Mouse (Mus musculus): ENCODE measurements around the gene Cdc123. TPM values are rescaled to one million over a fixed set of nuclear protein-coding genes. Genes with fewer than 3 reads are reported as not detected.

The Cdc123 gene
- 267 TPM in 2 replicates for polyA plus RNA-seq (2014; fragmentation: Nextera tagmentation; extraction: Ambion mirVana)

GRCm38 (mm10) chr2:5844873-5845631, at the start of gene Cdc123, which contains the start of gene Nudt5:
TSS of gene Cdc123 (minus strand) at chr2:5845164.
TSS of gene Nudt5 (plus strand) at chr2:5845019.
- H3K4me1 ChIP-seq (replicated peaks; ENCODE audit: control insufficient read depth, insufficient read depth, low read length) = peaks cover 8% of the 10 kb centered on the region
- H3K36me3 ChIP-seq (ENCODE audit: control insufficient read depth, insufficient read depth, low read length) = peaks cover 20% of the 10 kb centered on the region
- WGBS = under 1% methylated on average over 53 of the region's 53 CpGs
- H3K9ac ChIP-seq (ENCODE audit: low read length) = peak within 1 kb of the TSS; percentile 74
- H3K9me3 ChIP-seq (ENCODE audit: control insufficient read depth, low read length) = no peaks in the 10 kb centered on the region
- peak within 1 kb of the TSS; percentile 88 for H3K27ac ChIP-seq (ENCODE audit: low read depth)
- ATAC-seq (replicated peaks; ENCODE audit: low FRiP score, low TSS enrichment, low read depth) = peak; percentile 98
- H3K4me2 ChIP-seq (ENCODE audit: low read length) = peak within 1 kb of the TSS; percentile 66
- peak; percentile 96 for DNase-seq (ENCODE audit: low spot score)
- no peaks in the 10 kb centered on the region for H3K27me3 ChIP-seq (replicated peaks; ENCODE audit: control insufficient read depth, insufficient read depth, low read length)
- peak within 1 kb of the TSS; percentile 49 for H3K4me3 ChIP-seq (ENCODE audit: low read depth, low read length)

DNA sequence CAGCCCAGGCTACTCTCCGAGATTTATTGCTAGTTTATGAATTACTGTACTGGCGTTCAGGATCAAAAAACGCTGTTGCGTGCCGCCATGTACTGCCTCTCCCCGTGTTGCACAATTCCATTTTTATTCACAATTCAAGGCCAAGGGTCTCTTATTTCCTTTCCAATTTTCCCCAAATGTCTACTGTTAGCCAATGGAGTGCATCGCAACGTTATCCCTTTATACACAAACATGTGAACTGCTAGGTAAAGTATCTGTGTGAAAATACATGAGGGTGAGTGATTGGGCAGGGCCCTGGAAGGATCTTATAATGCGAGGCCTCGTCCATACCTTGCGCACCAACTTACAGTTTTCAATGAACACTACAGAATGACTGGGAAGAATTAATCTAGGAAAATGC, 49.3 kb upstream of the Cdc123 start:
- H3K4me3 ChIP-seq (ENCODE audit: low read depth, low read length) = peak overlapping the region; percentile 92
- DNase-seq (ENCODE audit: low spot score) (peak; percentile 62), ATAC-seq (replicated peaks; ENCODE audit: low FRiP score, low TSS enrichment, low read depth) (no peak)
- peak overlapping the region; percentile 72 for H3K4me2 ChIP-seq (ENCODE audit: low read length)
- WGBS = 27% methylated on average over 11 of the region's 11 CpGs
- peaks cover 9% of the 10 kb centered on the region; the same call in 1 of the 2 replicates for H3K4me1 ChIP-seq (replicated peaks; ENCODE audit: control insufficient read depth, insufficient read depth, low read length)
- no peaks in the 10 kb centered on the region for H3K9me3 ChIP-seq (ENCODE audit: control insufficient read depth, low read length)
- peaks cover 29% of the 10 kb centered on the region for H3K36me3 ChIP-seq (ENCODE audit: control insufficient read depth, insufficient read depth, low read length)
- no peak overlapping the region; the same call in 1 of the 2 replicates for H3K27ac ChIP-seq (ENCODE audit: low read depth)
- H3K9ac ChIP-seq (ENCODE audit: low read length) = peak overlapping the region; percentile 92
- no peaks in the 10 kb centered on the region for H3K27me3 ChIP-seq (replicated peaks; ENCODE audit: control insufficient read depth, insufficient read depth, low read length)

- whole genome bisulfite sequencing = 51% methylated on average over 2 of the region's 2 CpGs
- Histone ChIP-seq H3K36me3 (ENCODE audit: control insufficient read depth, insufficient read depth, low read length) (peaks cover 70% of the 10 kb centered on the region), H3K27ac (ENCODE audit: low read depth) (no peak overlapping the region), H3K27me3 (replicated peaks; ENCODE audit: control insufficient read depth, insufficient read depth, low read length) (no peaks in the 10 kb centered on the region), H3K4me1 (replicated peaks; ENCODE audit: control insufficient read depth, insufficient read depth, low read length) (peaks cover 9% of the 10 kb centered on the region; the same call in 1 of the 2 replicates), H3K9me3 (ENCODE audit: control insufficient read depth, low read length) (no peaks in the 10 kb centered on the region), H3K9ac (ENCODE audit: low read length) (no peak overlapping the region), H3K4me2 (ENCODE audit: low read length) (no peak overlapping the region), H3K4me3 (ENCODE audit: low read depth, low read length) (no peak overlapping the region)
- ATAC-seq (replicated peaks; ENCODE audit: low FRiP score, low TSS enrichment, low read depth) = no peak
- no peak for DNase-seq (ENCODE audit: low spot score)
These were observed 44.4 kb upstream of the Cdc123 start for GRCm38 (mm10) chr2:5889412-5889811.

DNA sequence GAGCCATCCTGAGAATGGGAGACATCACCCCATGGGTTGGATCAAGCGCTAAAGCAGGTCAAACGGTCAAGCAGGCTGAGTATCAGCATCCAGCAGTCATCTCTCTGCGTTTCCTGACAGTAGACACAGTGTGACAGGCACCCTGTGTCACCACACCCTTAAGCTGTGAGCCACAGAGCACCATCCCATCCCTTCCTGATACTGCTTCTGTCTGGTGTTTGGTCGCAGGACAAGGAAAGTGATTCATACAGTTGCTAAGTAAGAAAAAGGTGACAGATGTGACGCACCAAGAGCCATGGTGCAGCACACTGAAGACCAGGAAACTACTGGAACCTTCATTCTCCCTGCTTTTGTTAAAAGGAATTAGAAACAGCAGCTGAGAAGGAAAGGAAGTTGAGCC, 43.9 kb upstream of the Cdc123 start:
- no peak for ATAC-seq (replicated peaks; ENCODE audit: low FRiP score, low TSS enrichment, low read depth)
- H3K27me3 ChIP-seq (replicated peaks; ENCODE audit: control insufficient read depth, insufficient read depth, low read length) = no peaks in the 10 kb centered on the region
- H3K4me1 ChIP-seq (replicated peaks; ENCODE audit: control insufficient read depth, insufficient read depth, low read length) = peaks cover 5% of the 10 kb centered on the region; the same call in 1 of the 2 replicates
- no peak overlapping the region for H3K27ac ChIP-seq (ENCODE audit: low read depth)
- H3K9ac ChIP-seq (ENCODE audit: low read length) = no peak overlapping the region
- DNase-seq (ENCODE audit: low spot score) = no peak
- no peak overlapping the region for H3K4me2 ChIP-seq (ENCODE audit: low read length)
- no peak overlapping the region for H3K4me3 ChIP-seq (ENCODE audit: low read depth, low read length)
- peaks cover 73% of the 10 kb centered on the region for H3K36me3 ChIP-seq (ENCODE audit: control insufficient read depth, insufficient read depth, low read length)
- WGBS = 85% methylated on average over 5 of the region's 5 CpGs
- H3K9me3 ChIP-seq (ENCODE audit: control insufficient read depth, low read length) = no peaks in the 10 kb centered on the region

GRCm38 (mm10) chr2:5877446-5877845, 32.5 kb upstream of the Cdc123 start:
- H3K4me3 ChIP-seq (ENCODE audit: low read depth, low read length) = no peak overlapping the region
- DNase-seq (ENCODE audit: low spot score) = no peak
- 71% methylated on average over 3 of the region's 3 CpGs for WGBS
- ATAC-seq (replicated peaks; ENCODE audit: low FRiP score, low TSS enrichment, low read depth) = no peak
- H3K9ac ChIP-seq (ENCODE audit: low read length) = no peak overlapping the region
- H3K4me1 ChIP-seq (replicated peaks; ENCODE audit: control insufficient read depth, insufficient read depth, low read length) = no peaks in the 10 kb centered on the region
- H3K9me3 ChIP-seq (ENCODE audit: control insufficient read depth, low read length) = no peaks in the 10 kb centered on the region
- H3K4me2 ChIP-seq (ENCODE audit: low read length) = no peak overlapping the region
- peaks cover 92% of the 10 kb centered on the region for H3K36me3 ChIP-seq (ENCODE audit: control insufficient read depth, insufficient read depth, low read length)
- H3K27ac ChIP-seq (ENCODE audit: low read depth) = no peak overlapping the region
- H3K27me3 ChIP-seq (replicated peaks; ENCODE audit: control insufficient read depth, insufficient read depth, low read length) = no peaks in the 10 kb centered on the region

- Histone ChIP-seq H3K4me1 (replicated peaks; ENCODE audit: control insufficient read depth, insufficient read depth, low read length) (no peaks in the 10 kb centered on the region), H3K27ac (ENCODE audit: low read depth) (no peak overlapping the region), H3K9ac (ENCODE audit: low read length) (no peak overlapping the region), H3K4me3 (ENCODE audit: low read depth, low read length) (no peak overlapping the region), H3K9me3 (ENCODE audit: control insufficient read depth, low read length) (no peaks in the 10 kb centered on the region), H3K27me3 (replicated peaks; ENCODE audit: control insufficient read depth, insufficient read depth, low read length) (no peaks in the 10 kb centered on the region), H3K36me3 (ENCODE audit: control insufficient read depth, insufficient read depth, low read length) (peaks cover 77% of the 10 kb centered on the region), H3K4me2 (ENCODE audit: low read length) (no peak overlapping the region)
- ATAC-seq (replicated peaks; ENCODE audit: low FRiP score, low TSS enrichment, low read depth) = no peak
- WGBS = 88% methylated on average over 5 of the region's 5 CpGs
- no peak for DNase-seq (ENCODE audit: low spot score)
These were observed 24.8 kb upstream of the Cdc123 start for GRCm38 (mm10) chr2:5869746-5870145.

- DNase-seq (ENCODE audit: low spot score) = no peak
- H3K36me3 ChIP-seq (ENCODE audit: control insufficient read depth, insufficient read depth, low read length) = peaks cover 77% of the 10 kb centered on the region
- H3K27ac ChIP-seq (ENCODE audit: low read depth) = no peak overlapping the region
- ATAC-seq (replicated peaks; ENCODE audit: low FRiP score, low TSS enrichment, low read depth) = no peak
- 91% methylated on average over 2 of the region's 2 CpGs for WGBS
- no peak overlapping the region for H3K9ac ChIP-seq (ENCODE audit: low read length)
- no peak overlapping the region for H3K4me3 ChIP-seq (ENCODE audit: low read depth, low read length)
- no peaks in the 10 kb centered on the region for H3K9me3 ChIP-seq (ENCODE audit: control insufficient read depth, low read length)
- H3K4me2 ChIP-seq (ENCODE audit: low read length) = no peak overlapping the region
- H3K27me3 ChIP-seq (replicated peaks; ENCODE audit: control insufficient read depth, insufficient read depth, low read length) = no peaks in the 10 kb centered on the region
- no peaks in the 10 kb centered on the region for H3K4me1 ChIP-seq (replicated peaks; ENCODE audit: control insufficient read depth, insufficient read depth, low read length)
These were observed 22.7 kb upstream of the Cdc123 start for GRCm38 (mm10) chr2:5867681-5868080.

DNA sequence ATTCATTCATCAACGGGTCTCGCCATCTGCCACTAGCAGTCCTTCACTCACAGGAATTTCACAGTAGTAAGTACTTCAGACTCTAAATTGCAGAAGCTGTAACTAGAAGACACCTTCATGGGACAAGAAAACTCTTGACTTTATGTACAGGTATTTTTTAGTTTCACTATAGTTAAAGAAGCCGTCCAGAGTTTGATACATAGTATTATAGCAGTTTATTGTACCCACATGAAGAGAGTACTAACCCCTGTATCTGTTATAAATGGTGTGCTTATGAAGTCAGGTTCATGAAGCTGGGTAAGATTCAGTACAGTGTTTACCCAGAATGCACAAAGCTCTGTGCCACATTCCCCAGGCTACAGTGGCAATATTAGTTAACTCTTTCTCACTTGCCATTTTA, 17.9 kb upstream of the Cdc123 start, which contains the start of gene Gm13199:
Gene Gm13199 (minus strand): TSS at position 101 of the 400 bp plus-strand sequence.
- Histone ChIP-seq H3K27ac (ENCODE audit: low read depth) (no peak within 1 kb of the TSS), H3K4me2 (ENCODE audit: low read length) (no peak within 1 kb of the TSS), H3K9ac (ENCODE audit: low read length) (no peak within 1 kb of the TSS), H3K36me3 (ENCODE audit: control insufficient read depth, insufficient read depth, low read length) (peaks cover 64% of the 10 kb centered on the region), H3K27me3 (replicated peaks; ENCODE audit: control insufficient read depth, insufficient read depth, low read length) (no peaks in the 10 kb centered on the region), H3K4me1 (replicated peaks; ENCODE audit: control insufficient read depth, insufficient read depth, low read length) (no peaks in the 10 kb centered on the region), H3K4me3 (ENCODE audit: low read depth, low read length) (no peak within 1 kb of the TSS), H3K9me3 (ENCODE audit: control insufficient read depth, low read length) (no peaks in the 10 kb centered on the region)
- DNase-seq (ENCODE audit: low spot score) (no peak), ATAC-seq (replicated peaks; ENCODE audit: low FRiP score, low TSS enrichment, low read depth) (no peak)
- 92% methylated on average over 3 of the region's 3 CpGs for WGBS

DNA sequence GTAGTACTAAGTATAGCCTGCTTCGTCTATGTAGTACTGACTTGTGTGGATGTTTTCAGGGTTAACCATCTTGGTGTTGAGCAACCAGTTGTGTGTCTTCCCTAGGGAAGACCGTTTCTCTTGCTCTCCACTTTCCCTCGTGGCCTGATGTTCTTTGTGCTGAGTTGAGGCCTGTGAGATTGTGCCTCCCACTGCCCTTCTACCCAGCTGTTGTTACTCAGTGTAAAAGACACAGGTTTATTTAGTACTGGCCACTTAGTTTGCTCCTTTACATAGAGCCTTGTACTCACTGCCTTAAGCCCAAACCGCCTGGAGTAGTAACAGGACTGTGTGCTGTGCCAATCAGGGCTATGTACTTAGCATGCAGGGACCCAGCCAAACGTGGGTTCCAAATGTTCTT, 6.9 kb upstream of the Cdc123 start:
- Histone ChIP-seq H3K27ac (ENCODE audit: low read depth) (no peak overlapping the region), H3K36me3 (ENCODE audit: control insufficient read depth, insufficient read depth, low read length) (peaks cover 32% of the 10 kb centered on the region), H3K9ac (ENCODE audit: low read length) (no peak overlapping the region), H3K9me3 (ENCODE audit: control insufficient read depth, low read length) (no peaks in the 10 kb centered on the region), H3K4me2 (ENCODE audit: low read length) (no peak overlapping the region), H3K27me3 (replicated peaks; ENCODE audit: control insufficient read depth, insufficient read depth, low read length) (no peaks in the 10 kb centered on the region), H3K4me3 (ENCODE audit: low read depth, low read length) (no peak overlapping the region), H3K4me1 (replicated peaks; ENCODE audit: control insufficient read depth, insufficient read depth, low read length) (no peaks in the 10 kb centered on the region)
- 83% methylated on average over 5 of the region's 5 CpGs for WGBS
- DNase-seq (ENCODE audit: low spot score) = no peak
- ATAC-seq (replicated peaks; ENCODE audit: low FRiP score, low TSS enrichment, low read depth) = no peak

Measured in intestine, embryonic 14.5 days (tissue).